Mouse (Mus musculus) midbrain, embryonic 10.5 days (tissue): ENCODE results near the gene Tmprss9. TPM values are rescaled to one million over a fixed set of nuclear protein-coding genes. Genes with fewer than 3 reads are reported as not detected.

Source experiments
- DNase-seq: peaks from one replicate; pipeline ENCODE4 v3.0.0-alpha.2; 2017; ENCODE audit warnings: low spot score
- H3K27ac ChIP-seq: fragments of 300-500 bp; sonication (generic); replicated peaks from 2 replicates; pipeline ENCODE4 v1.5.1; 2016; ENCODE audit warnings: mild to moderate bottlenecking
- H3K27me3 ChIP-seq: fragments of 300-500 bp; sonication (generic); 2 replicates; pipeline ENCODE4 v1.6.1; 2016; ENCODE audit warnings: low read depth, mild to moderate bottlenecking; ENCODE audit not compliant: poor library complexity, severe bottlenecking
- H3K36me3 ChIP-seq: fragments of 300-500 bp; sonication (generic); 2 replicates; pipeline ENCODE4 v1.6.1; 2016; ENCODE audit warnings: mild to moderate bottlenecking, moderate library complexity
- H3K4me1 ChIP-seq: fragments of 300-500 bp; sonication (generic); 2 replicates; pipeline ENCODE4 v1.6.1; 2016
- H3K4me3 ChIP-seq: fragments of 300-500 bp; sonication (generic); 2 replicates; pipeline ENCODE4 v1.5.1; 2016; ENCODE audit warnings: mild to moderate bottlenecking, moderate library complexity
- H3K9me3 ChIP-seq: fragments of 300-500 bp; sonication (generic); replicated peaks from 2 replicates; pipeline ENCODE4 v1.6.1; 2016; ENCODE audit warnings: mild to moderate bottlenecking
- WGBS: fragments of 180-500 bp; shearing (Covaris S2); methylation state at CpG from one replicate; pipeline ENCODE4 v1.1.7; 2016; 5-methylcytosine and 5-hydroxymethylcytosine counted together
- polyA plus RNA-seq: library from polyadenylated mRNA; unstranded; fragments of >200 nt; fragmentation: Nextera tagmentation; extraction: Ambion mirVana; gene quantifications from 2 replicates; pipeline ENCODE4 v1.2.1, GENCODE M21; 2016

Tmprss9 gene
- polyA plus RNA-seq, 1 experiment from 2014 or later, result 0.02 TPM

- peaks cover 34% of the 10 kb centered on the region for H3K36me3 ChIP-seq
- 3% methylated on average over 9 of the region's 9 CpGs for WGBS
- peak; percentile 81 for DNase-seq
- H3K27me3 ChIP-seq, result peaks cover 34% of the 10 kb centered on the region
- peaks cover 76% of the 10 kb centered on the region for H3K4me1 ChIP-seq
- H3K9me3 ChIP-seq, result peaks cover 12% of the 10 kb centered on the region
- H3K4me3 ChIP-seq, result peak overlapping the region; percentile 22
- H3K27ac ChIP-seq, result peak overlapping the region; percentile 10
Measured at GRCm38 (mm10) chr10:80831136-80831535, 40.5 kb upstream of the Tmprss9 start.

DNA sequence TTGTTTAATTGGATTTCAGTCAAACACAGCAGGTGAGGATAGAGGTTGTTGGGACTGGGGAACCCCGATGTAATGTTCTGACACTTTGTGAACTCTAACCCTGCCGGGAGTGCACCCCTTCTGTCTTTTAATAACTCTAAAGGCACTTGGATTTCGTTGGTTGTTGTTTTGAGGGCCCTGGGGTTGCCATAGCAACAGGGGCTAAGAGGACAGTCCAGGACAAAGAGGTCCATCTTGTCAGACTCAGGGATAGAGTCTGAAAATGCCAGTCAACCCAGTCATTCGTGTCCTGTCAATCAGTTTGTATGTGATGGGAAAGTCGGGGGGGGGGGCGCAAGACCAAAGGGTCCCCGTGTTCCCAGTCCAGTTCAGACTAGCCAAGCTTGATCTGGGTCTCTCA is 38.8 kb upstream of the Tmprss9 start:
- Histone ChIP-seq H3K36me3 (peaks cover 31% of the 10 kb centered on the region), H3K9me3 (peaks cover 12% of the 10 kb centered on the region), H3K4me3 (no peak overlapping the region), H3K27me3 (peaks cover 50% of the 10 kb centered on the region), H3K4me1 (peaks cover 80% of the 10 kb centered on the region), H3K27ac (0 out of 2 replicates have a peak overlapping the region, but pooled peaks have one; percentile 49)
- DNase-seq, result no peak
- WGBS, result 47% methylated on average over 7 of the region's 7 CpGs

- Histone ChIP-seq H3K27ac (peak overlapping the region; percentile 28), H3K36me3 (peaks cover 5% of the 10 kb centered on the region), H3K4me3 (peak overlapping the region; percentile 28), H3K4me1 (peaks cover 75% of the 10 kb centered on the region), H3K9me3 (peaks cover 12% of the 10 kb centered on the region), H3K27me3 (peaks cover 66% of the 10 kb centered on the region)
- WGBS, result 57% methylated on average over 30 of the region's 30 CpGs
- DNase-seq, result no peak
Measured at GRCm38 (mm10) chr10:80835617-80836016, 36.0 kb upstream of the Tmprss9 start.

GRCm38 (mm10) chr10:80836949-80837379 is 34.7 kb upstream of the Tmprss9 start:
- Histone ChIP-seq H3K36me3 (peaks cover 3% of the 10 kb centered on the region; the same call in 1 of the 2 replicates), H3K4me3 (no peak overlapping the region), H3K4me1 (peaks cover 72% of the 10 kb centered on the region), H3K9me3 (peaks cover 12% of the 10 kb centered on the region), H3K27me3 (peaks cover 79% of the 10 kb centered on the region), H3K27ac (no peak overlapping the region)
- DNase-seq, result no peak
- WGBS, result 56% methylated on average over 7 of the region's 7 CpGs

GRCm38 (mm10) chr10:80837827-80838226 is 33.8 kb upstream of the Tmprss9 start:
- Histone ChIP-seq H3K27me3 (peaks cover 87% of the 10 kb centered on the region), H3K4me3 (no peak overlapping the region), H3K9me3 (peaks cover 12% of the 10 kb centered on the region), H3K27ac (no peak overlapping the region), H3K36me3 (peaks cover 3% of the 10 kb centered on the region; the same call in 1 of the 2 replicates), H3K4me1 (peaks cover 64% of the 10 kb centered on the region)
- WGBS, result 21% methylated on average over 2 of the region's 2 CpGs
- no peak for DNase-seq

- peaks cover 12% of the 10 kb centered on the region for H3K9me3 ChIP-seq
- WGBS, result 65% methylated on average over 2 of the region's 2 CpGs
- H3K36me3 ChIP-seq, result peaks cover 3% of the 10 kb centered on the region; the same call in 1 of the 2 replicates
- no peak for DNase-seq
- no peak overlapping the region for H3K4me3 ChIP-seq
- H3K27me3 ChIP-seq, result peaks cover 87% of the 10 kb centered on the region
- H3K4me1 ChIP-seq, result peaks cover 62% of the 10 kb centered on the region
- H3K27ac ChIP-seq, result no peak overlapping the region
Measured at GRCm38 (mm10) chr10:80838346-80838912, 33.2 kb upstream of the Tmprss9 start.

DNA sequence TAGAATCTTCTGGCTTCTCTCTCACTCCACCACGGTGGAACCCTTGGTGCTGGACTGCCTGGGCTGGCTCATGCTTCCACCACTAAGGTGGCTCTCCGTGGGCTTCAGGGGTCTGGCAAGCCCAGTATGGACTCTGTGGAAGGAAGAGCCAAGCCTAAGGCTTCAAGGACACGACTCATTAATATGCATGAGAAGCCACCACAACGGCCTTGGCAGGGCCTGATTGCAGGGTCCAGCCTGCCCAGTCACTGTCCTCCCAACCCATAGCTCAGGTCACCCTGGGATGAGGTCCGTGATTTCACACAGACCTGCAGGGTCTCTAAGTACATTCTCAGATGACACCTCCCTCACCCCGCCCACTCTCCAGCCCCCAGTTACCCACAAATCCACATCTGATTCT is 31.8 kb upstream of the Tmprss9 start:
- Histone ChIP-seq H3K4me1 (peaks cover 64% of the 10 kb centered on the region), H3K4me3 (no peak overlapping the region), H3K27me3 (peaks cover 87% of the 10 kb centered on the region), H3K36me3 (no peaks in the 10 kb centered on the region), H3K27ac (no peak overlapping the region), H3K9me3 (peaks cover 6% of the 10 kb centered on the region)
- no peak for DNase-seq
- WGBS, result 63% methylated on average over 6 of the region's 6 CpGs

- Histone ChIP-seq H3K27me3 (peaks cover 86% of the 10 kb centered on the region), H3K27ac (no peak overlapping the region), H3K4me3 (no peak overlapping the region)
Measured at GRCm38 (mm10) chr10:80841685-80842084, 30.0 kb upstream of the Tmprss9 start.

DNA sequence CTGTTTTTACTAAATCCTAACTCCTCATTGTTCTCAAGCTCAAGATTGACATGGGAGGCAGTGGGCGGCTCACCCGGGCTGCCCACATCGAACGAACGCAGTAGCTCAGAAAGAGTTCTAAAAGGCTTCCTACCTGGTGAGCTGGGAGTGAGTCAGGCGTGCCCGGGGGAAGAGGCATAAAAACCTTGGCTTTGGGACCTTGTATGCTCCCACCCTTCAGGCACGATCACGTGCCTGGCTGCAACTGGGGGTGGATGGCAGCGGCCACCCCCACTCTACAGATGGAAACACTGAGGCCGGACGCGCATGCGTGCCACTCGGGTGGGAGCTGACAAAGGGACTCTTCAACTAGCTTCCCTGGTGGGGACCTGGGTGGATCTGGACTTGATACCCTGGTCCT is 29.3 kb upstream of the Tmprss9 start:
- 85% methylated on average over 15 of the region's 15 CpGs for WGBS

More at GRCm38 (mm10) chr10:80841685-80842084, 30.0 kb upstream of the Tmprss9 start:
- peaks cover 54% of the 10 kb centered on the region for H3K4me1 ChIP-seq
- 90% methylated on average over 2 of the region's 2 CpGs for WGBS
- no peaks in the 10 kb centered on the region for H3K36me3 ChIP-seq
- H3K9me3 ChIP-seq, result no peaks in the 10 kb centered on the region
- DNase-seq, result no peak

DNA sequence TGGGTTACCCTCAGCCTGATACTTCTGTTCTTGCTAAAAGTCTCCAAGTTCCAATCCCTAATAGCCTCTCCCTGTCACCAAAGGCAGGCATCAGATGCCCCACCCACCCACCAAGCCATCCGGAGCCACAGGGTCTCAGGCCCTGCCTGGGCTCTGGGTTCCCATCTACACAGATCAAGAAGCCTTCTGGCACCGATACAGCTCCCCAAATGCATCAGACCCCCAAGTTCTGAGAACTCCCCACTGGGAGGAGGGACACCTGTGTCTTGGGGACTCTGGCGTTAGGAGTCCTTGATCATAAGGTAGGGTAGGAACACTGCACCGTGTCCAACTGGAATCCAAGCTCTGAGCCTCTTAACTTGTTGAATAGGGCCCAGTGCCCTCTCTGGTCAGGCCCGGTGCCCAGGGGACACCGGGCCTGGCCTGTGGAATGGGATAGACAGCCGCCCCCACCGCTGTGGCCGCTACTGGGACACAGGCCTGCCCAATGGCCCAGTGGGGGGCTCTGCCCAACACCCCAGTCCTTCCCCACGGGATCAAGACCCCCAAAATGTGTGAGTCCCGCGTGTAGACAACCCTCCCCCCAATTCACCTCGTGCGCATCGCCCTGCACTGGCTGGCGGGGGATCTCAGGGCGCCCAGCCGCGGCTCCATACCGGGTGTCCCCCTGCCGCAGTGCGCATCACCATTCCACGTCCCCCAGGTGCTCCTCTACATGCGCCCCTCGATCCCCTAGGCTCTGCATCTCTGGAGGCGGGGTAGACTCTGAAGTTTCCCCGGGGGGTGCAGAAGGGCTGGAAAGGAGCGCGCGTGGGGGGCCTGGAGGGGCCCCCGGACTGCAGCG is 28.3 kb upstream of the Tmprss9 start:
- Histone ChIP-seq H3K4me3 (peak overlapping the region; percentile 63), H3K4me1 (peaks cover 38% of the 10 kb centered on the region), H3K36me3 (no peaks in the 10 kb centered on the region), H3K27ac (peak overlapping the region; percentile 69), H3K27me3 (peaks cover 71% of the 10 kb centered on the region), H3K9me3 (no peaks in the 10 kb centered on the region)
- DNase-seq, result no peak
- 9% methylated on average over 32 of the region's 32 CpGs for WGBS

More for the DNA sequence above, 29.3 kb upstream of the Tmprss9 start:
- Histone ChIP-seq H3K36me3 (no peaks in the 10 kb centered on the region), H3K27me3 (peaks cover 80% of the 10 kb centered on the region), H3K27ac (no peak overlapping the region), H3K9me3 (no peaks in the 10 kb centered on the region), H3K4me1 (peaks cover 48% of the 10 kb centered on the region), H3K4me3 (no peak overlapping the region)
- DNase-seq, result no peak

DNA sequence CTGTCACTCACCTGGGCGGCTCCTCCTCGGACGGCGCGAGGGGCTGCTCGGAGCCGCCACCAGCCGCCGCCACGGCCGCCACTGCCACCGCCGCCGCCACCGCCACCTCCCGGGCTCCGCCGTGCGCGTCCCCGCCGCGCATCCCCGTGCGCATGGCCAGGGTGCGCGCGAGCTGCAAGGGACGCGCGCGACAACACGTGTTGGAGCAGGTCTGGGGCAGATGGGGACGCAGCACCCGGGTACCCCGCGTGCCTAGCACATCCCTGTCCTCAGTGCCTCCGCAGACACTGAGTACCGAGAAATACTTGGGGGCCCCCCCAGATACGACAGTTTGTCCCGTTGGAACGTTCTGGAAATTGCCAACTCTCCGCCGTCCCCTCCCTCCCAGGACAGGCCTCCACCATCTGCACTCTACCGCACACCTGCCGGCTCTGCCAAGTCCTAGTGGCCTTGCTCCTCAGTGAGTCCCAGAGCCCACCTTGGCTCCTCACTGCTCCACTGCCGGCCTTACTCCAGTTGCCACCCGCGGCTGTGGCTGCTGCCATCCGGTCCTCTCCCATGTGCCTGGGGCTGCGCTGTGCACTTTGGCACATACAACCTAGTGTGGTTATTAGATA is 27.6 kb upstream of the Tmprss9 start, which contains the start of gene Lingo3:
Gene Lingo3 (minus strand): TSS at position 109 of the 617 bp plus-strand sequence.
- Histone ChIP-seq H3K4me3 (peak within 1 kb of the TSS; percentile 63), H3K9me3 (no peaks in the 10 kb centered on the region), H3K27me3 (peaks cover 68% of the 10 kb centered on the region), H3K4me1 (peaks cover 39% of the 10 kb centered on the region), H3K36me3 (no peaks in the 10 kb centered on the region), H3K27ac (peak within 1 kb of the TSS; percentile 69)
- peak; percentile 32 for DNase-seq
- 6% methylated on average over 44 of the region's 51 CpGs for WGBS

DNA sequence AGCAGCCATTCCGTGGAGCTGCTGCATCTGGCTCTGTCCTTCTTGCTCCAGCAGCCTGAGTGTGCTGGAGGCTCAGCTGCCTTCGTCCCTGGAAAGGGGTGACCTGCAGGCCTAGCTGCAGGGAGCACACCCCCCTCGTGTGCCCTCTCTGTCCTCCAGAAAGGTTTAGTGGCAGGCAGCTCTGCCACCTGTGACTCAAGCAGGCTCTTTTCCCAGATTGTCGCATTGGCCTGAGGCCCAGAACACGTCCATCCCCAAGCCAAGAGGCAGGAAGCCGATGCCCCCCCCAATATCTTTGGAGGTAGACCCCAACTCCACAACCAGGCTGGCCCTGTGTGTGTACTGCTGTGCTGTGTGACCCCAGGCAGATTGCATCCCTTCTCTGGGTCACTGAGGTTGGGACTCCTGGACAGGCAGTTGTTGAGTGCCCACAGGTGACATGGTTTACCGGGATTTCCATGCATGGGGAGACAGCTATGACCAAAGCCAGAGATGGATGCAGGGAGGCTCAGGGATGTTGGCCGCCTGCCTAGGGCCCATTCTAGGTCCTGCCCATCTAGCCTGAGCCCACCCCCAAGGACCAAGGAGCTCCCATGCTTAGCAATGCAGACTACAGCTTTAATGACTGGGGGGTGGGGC is 26.5 kb upstream of the Tmprss9 start:
- Histone ChIP-seq H3K27ac (no peak overlapping the region), H3K36me3 (peaks cover 3% of the 10 kb centered on the region; the same call in 1 of the 2 replicates), H3K4me1 (peaks cover 33% of the 10 kb centered on the region), H3K27me3 (peaks cover 62% of the 10 kb centered on the region), H3K9me3 (no peaks in the 10 kb centered on the region), H3K4me3 (no peak overlapping the region)
- DNase-seq, result no peak
- 67% methylated on average over 8 of the region's 8 CpGs for WGBS
